Mouse (Mus musculus): ENCODE measurements at regions not wholly inside any gene's neighbourhood (a gene's known extent, or its start where the extent isn't known, plus 50 kb on each side); places are given as distances from the start of the nearest gene placed in this dataset.

DNA sequence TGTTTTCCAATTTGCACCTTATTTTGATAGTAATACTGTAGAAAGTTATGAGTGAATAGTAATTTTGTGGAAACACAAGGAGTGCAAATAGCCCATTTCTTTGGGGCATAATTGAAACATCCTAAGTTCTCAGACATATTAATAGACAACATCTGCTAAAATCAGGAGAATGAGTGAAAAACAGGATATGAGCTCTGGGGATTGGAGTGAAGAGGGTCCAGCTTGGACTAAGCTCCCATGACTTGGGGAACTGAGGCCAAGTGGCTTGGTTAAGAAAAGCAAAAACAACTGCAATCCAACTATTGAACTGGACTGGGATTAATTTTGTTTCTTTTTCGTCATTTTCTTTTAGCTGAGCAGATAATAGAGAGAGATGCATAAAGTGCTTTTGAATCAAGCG lies 240.7 kb downstream of the Slc30a10 start:
- no peak for ATAC-seq (ENCODE audit: poor library complexity, severe bottlenecking)

- no peak for ATAC-seq (ENCODE audit: poor library complexity, severe bottlenecking)
These were observed 245.1 kb downstream of the Slc30a10 start for GRCm38 (mm10) chr1:185699758-185700157.

DNA sequence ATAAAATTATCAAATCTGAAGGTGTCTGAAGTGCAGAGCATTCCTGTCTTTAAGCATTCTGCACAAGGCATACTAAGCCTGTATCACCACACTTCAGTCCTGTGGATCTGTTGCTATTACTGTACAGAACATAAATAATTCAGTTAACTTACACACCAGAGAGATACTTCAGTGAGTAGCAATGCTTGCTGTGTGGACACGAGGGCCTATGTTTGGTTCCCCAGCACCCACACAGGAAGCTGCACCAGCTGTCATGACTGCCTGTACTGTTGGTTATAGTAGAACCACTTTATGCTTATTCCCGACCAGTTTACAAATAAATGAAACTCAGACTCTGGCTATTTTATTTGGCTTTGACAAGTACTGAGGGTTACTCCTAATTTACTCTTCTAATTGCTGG lies 271.7 kb downstream of the Slc30a10 start:
- ATAC-seq (ENCODE audit: poor library complexity, severe bottlenecking) = no peak

- ATAC-seq (ENCODE audit: poor library complexity, severe bottlenecking) = no peak
These were observed 272.2 kb downstream of the Slc30a10 start for GRCm38 (mm10) chr1:185726811-185727210.

DNA sequence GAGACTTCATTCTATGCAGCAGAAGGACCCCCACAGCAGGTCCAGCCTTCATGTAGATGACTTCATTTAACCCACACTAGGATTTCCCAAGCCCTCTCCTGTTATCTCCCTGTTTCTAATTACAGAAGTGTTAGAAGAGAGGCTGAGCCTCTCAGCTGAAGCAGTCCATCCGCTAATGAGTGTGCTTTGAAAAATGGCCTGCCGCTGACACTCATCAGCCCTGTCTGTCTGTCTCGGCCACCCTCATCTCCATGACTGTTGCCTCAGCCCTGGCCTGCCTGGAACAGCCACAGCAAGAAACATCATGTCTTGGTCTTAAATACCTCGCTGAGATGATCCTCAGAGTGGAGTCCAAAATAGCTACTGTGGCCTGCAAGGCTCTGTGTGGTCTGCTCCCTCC lies 273.1 kb downstream of the Slc30a10 start:
- no peak for ATAC-seq (ENCODE audit: poor library complexity, severe bottlenecking)

DNA sequence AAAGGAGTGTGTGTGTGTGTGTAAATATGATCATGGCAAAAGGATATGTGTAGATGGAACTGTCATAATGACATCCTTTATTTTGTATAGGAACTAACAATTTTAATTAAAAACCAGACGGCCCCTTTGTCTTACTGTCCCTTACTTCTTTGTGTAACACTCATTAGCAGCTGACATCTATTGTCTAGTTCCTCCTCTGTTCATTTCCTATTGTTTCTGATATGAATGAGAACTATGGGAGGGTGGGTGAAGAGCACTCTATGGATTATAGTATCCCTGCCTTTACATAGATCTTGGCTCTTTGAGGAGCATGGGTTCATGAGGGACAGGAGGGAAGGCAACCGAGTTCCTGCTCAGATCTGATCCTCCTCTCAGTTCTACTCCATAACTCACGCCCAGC lies 273.8 kb downstream of the Slc30a10 start:
- ATAC-seq (ENCODE audit: poor library complexity, severe bottlenecking) = no peak

- ATAC-seq (ENCODE audit: poor library complexity, severe bottlenecking) = no peak
These were observed 276.4 kb downstream of the Slc30a10 start for GRCm38 (mm10) chr1:185731062-185731461.

GRCm38 (mm10) chr1:185736773-185737172 lies 282.1 kb downstream of the Slc30a10 start:
- ATAC-seq (ENCODE audit: poor library complexity, severe bottlenecking) = no peak

DNA sequence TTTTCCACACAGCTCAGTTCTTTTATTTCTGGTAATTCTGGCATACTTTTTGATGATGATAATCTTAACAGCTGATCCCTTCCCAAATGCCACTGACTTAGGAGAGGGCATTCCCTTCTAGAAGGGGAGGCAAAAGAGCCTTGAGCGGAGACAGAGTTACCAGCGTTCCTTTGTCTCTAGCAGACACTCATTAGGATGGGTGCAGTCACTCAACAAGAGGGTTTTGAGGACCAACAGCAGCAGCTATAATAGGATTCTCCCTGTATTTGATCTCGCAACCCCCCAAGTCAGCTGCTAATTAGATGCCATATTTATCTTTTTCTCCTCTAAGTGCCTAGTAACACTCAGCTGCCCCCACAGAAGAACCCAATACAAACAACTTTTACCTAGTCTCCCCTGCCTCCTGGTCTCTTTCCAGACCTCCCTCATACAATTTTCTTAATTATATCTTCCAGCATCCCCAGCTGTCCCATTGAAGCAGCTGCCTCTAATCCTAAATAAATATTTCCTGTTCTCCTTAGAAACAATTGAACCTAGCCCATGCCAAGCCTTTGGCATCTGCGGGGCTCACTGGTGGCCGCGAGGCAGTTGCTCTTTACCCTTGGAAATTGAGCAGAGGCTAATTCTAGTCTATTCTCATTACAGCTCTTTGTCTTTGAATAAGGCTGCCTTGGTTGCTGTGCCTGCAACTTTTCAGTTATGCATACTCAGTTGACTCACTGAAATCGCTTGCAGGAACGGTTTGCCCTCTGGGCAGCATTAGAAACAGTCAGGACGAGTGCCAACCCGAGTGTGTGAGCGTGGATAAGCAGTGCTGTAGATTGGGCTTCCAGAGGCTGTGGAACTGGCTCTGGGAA lies 286.6 kb downstream of the Slc30a10 start:
- no peak for ATAC-seq (ENCODE audit: poor library complexity, severe bottlenecking)

GRCm38 (mm10) chr1:185749251-185749650 lies 294.6 kb downstream of the Slc30a10 start:
- no peak for ATAC-seq (ENCODE audit: poor library complexity, severe bottlenecking)

DNA sequence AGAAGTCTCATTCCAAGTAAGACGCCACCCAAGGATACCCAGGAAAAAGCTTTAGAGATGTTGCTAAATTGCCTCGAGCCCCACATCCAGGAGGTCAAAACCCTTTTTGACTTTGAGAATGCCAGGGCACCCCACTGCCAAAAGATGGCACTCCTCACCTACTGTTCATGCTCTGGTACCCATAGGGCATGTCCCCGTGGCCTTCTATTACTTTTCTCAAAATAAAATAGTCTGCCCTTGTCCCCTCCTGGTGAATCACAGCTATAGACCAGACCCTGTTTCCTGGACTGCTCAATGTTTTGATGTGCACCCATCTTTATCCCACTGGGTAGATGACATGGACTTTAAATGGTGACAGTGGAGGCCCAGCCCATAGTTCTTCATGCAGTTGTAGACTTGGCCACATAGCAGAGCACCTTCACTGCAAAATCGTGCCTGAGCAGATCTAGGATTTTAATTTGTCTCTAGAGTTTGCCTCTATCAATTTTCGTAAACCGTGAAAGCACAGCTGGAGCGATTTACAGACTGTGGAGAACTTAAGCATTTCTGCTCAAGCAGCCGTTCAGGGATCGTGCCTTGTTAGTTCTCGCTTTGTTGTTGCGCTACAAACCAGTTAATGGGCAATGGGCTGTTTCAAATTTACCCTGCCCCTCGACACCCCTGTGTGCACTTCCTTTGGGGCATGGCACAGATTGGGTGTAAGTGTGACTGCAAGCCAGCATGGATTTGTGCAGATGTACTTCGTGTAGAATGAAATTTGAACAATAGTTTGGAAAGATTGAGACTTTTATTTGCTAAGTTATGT lies 300.0 kb downstream of the Slc30a10 start:
- ATAC-seq (ENCODE audit: poor library complexity, severe bottlenecking) = no peak

DNA sequence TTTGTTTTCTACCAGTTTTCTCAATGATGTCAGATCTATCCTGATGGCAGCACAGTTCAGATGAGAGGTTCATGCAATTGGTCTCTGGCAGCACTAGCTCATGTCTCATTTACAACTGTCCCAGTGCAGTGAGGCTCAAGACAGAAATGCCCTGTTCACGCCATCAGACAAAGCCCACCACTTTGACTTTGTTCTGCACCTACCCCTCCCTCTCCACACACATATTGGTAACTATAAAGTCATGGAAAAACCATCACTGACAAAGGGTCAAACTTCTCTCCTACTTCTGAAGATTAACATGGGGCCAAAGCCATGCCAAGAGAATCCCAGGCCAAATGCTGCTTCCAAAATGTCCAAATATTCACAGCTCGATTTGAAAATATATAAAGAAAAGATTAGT lies 302.7 kb downstream of the Slc30a10 start:
- no peak for ATAC-seq (ENCODE audit: poor library complexity, severe bottlenecking)

DNA sequence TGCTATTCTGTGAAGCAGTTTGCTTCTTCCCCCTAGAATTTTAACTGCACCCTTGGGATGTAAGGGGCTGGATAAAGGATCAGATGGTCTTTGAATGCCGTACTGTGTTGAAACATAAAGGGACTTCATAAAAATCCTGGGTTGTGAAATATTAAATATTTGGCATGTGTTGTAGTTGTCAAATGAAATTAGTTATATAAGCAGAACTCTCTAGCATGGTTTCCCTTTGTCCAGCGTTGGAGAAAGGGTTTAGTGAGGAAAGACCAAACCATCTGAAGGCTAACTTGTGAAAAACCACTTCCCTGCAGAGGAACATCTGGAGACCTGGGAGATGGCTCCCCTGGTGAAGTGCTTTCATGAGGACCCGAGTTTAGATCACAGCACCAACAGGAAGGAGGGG lies 319.6 kb downstream of the Slc30a10 start:
- no peak for ATAC-seq (ENCODE audit: poor library complexity, severe bottlenecking)

GRCm38 (mm10) chr1:185779604-185780003 lies 325.0 kb downstream of the Slc30a10 start:
- no peak for ATAC-seq (ENCODE audit: poor library complexity, severe bottlenecking)

DNA sequence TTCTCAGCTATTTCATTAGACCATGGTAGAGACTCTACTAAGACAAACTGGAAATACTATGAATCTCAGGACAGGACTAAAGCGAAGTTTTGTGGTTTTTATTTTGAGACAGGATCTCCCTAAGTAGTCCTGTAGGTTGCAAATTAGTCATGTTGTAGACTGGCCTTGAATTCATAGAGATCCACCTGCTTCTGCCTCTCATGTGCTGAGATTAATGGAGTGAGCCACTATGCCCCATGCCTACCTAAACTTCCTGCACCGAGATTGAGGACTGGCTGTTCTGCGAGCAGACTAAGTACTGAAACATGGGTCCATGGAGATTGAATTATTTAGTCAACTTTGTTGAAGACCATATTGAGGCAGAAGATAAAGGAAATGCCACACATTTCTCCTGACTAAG lies 315.0 kb downstream of the Lyplal1 start:
- no peak for ATAC-seq (ENCODE audit: poor library complexity, severe bottlenecking)

- no peak for ATAC-seq (ENCODE audit: poor library complexity, severe bottlenecking)
These were observed 302.2 kb downstream of the Lyplal1 start for GRCm38 (mm10) chr1:185814901-185815300.

DNA sequence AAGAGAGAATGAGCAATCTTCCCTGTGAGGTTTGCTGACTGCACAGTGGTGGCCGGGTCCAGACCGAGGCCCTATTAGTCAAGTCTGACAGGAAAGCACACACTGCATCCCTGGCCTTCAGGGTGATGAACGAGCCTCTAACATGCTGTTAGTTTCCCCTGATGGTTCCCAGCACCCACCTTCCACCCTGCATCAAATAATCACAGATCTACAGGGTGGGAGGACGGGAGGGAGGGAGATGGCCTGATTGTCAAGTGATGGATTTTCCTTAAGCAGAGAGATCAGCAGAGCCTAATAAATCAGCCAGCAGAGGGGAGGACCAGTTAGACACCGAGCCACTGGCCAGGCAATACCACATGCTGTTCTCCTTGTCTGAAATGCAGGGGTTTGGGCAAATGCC lies 298.1 kb downstream of the Lyplal1 start:
- no peak for ATAC-seq (ENCODE audit: poor library complexity, severe bottlenecking)

GRCm38 (mm10) chr1:185822241-185822640 lies 294.9 kb downstream of the Lyplal1 start:
- no peak for ATAC-seq (ENCODE audit: poor library complexity, severe bottlenecking)

DNA sequence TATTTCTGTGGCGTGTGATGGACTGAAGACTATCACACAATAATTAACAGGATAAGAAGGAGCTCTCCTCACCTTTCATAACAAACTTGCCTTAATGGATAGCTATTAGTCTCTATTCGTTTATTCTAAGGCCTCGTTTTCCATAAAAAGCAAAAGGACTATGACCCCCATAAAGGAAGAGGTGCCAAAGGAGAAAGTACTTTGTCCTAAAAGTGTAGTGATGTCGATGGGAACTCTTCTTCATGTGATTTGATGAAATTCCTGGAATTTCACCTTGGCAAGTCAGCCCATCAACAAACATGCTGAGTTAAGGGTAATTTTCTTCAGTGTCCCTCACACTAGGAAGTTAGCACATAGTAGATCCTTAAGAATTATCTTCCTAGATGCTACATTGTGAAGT lies 293.9 kb downstream of the Lyplal1 start:
- ATAC-seq (ENCODE audit: poor library complexity, severe bottlenecking) = no peak

DNA sequence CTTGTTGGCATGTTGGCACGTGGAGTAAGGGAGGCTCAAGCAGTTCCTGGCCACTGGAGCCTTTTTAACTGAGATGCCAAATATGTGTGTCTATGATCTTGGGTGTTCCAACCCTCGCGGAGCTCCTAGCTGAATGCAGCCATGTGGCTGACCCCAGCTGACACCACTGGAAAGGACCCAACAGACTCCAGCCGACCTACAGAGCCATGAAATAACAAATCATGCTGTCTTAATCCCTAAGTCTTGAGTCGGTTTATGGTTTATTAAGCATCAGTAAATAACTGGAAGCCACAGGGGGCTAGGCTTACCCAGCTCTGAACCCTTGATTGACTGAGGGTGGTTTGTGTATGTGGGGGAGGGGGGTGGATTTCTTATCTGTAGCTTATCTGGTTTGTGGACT lies 293.2 kb downstream of the Lyplal1 start:
- no peak for ATAC-seq (ENCODE audit: poor library complexity, severe bottlenecking)

- ATAC-seq (ENCODE audit: poor library complexity, severe bottlenecking) = no peak
These were observed 289.1 kb downstream of the Lyplal1 start for GRCm38 (mm10) chr1:185827986-185828385.

GRCm38 (mm10) chr1:185828486-185828885 lies 288.6 kb downstream of the Lyplal1 start:
- no peak for ATAC-seq (ENCODE audit: poor library complexity, severe bottlenecking)

Measured in megakaryocyte, adult 5-6 weeks (primary cell).